Mouse (Mus musculus) spleen, adult 2 months (tissue): ENCODE data around the gene Plcb4. TPM values are rescaled to one million over a fixed set of nuclear protein-coding genes. Genes with fewer than 3 reads are reported as not detected.

Experiments used
- DNase-seq, 2 experiments: peaks; one replicate each; pipeline versions ENCODE4 v3.0.0 to v3.0.0-alpha.2; 2012 to 2021; ENCODE audit warnings: low spot score in 2 of 2, low read depth in 1 of 2
- H3K27ac ChIP-seq: fragments of 200-500 bp; 2 replicates; pipeline ENCODE4 v1.5.1; 2012; ENCODE audit warnings: low read length, inconsistent platforms; ENCODE audit not compliant: insufficient read depth
- H3K27me3 ChIP-seq: fragments of 200-500 bp; 2 replicates; pipeline ENCODE4 v1.6.1; 2012; ENCODE audit warnings: mild to moderate bottlenecking, moderate library complexity, low read length, inconsistent platforms; ENCODE audit not compliant: control insufficient read depth, insufficient read depth
- H3K36me3 ChIP-seq: fragments of 200-500 bp; 2 replicates; pipeline ENCODE4 v1.6.1; 2012; ENCODE audit warnings: mild to moderate bottlenecking, low read length, inconsistent platforms; ENCODE audit not compliant: control insufficient read depth, insufficient read depth
- H3K4me1 ChIP-seq: fragments of 200-500 bp; 2 replicates; pipeline ENCODE4 v1.6.1; 2011; ENCODE audit warnings: inconsistent platforms; ENCODE audit not compliant: control insufficient read depth, insufficient read depth, insufficient read length
- H3K4me3 ChIP-seq: fragments of 200-500 bp; 2 replicates; pipeline ENCODE4 v1.5.1; 2011; ENCODE audit warnings: mild to moderate bottlenecking, inconsistent platforms; ENCODE audit not compliant: insufficient read depth, insufficient read length; ENCODE audit errors: extremely low read depth
- CTCF ChIP-seq: fragments of 200-500 bp; IDR thresholded peaks from 2 replicates; pipeline ENCODE4 v1.5.1; 2011; ENCODE audit warnings: mild to moderate bottlenecking, inconsistent platforms; ENCODE audit not compliant: insufficient read depth, insufficient read length, insufficient replicate concordance; ENCODE audit errors: extremely low read depth
- POLR2A ChIP-seq: fragments of 200-500 bp; IDR thresholded peaks from 2 replicates; pipeline ENCODE4 v1.6.1; 2011; ENCODE audit warnings: low read depth, low read length, inconsistent platforms
- WGBS: fragments of 180-500 bp; shearing (Covaris S2); methylation state at CpG from one replicate; pipeline ENCODE4 v1.1.7; 2018; 5-methylcytosine and 5-hydroxymethylcytosine counted together
- polyA plus RNA-seq: library from polyadenylated mRNA; depleted of rRNA; stranded (reverse); fragments of >200 nt; gene quantifications from 2 replicates; pipeline ENCODE4 v1.2.3, GENCODE M21; 2012

Gene Plcb4
- polyA plus RNA-seq, 1 experiment, result 2.4 TPM

DNA sequence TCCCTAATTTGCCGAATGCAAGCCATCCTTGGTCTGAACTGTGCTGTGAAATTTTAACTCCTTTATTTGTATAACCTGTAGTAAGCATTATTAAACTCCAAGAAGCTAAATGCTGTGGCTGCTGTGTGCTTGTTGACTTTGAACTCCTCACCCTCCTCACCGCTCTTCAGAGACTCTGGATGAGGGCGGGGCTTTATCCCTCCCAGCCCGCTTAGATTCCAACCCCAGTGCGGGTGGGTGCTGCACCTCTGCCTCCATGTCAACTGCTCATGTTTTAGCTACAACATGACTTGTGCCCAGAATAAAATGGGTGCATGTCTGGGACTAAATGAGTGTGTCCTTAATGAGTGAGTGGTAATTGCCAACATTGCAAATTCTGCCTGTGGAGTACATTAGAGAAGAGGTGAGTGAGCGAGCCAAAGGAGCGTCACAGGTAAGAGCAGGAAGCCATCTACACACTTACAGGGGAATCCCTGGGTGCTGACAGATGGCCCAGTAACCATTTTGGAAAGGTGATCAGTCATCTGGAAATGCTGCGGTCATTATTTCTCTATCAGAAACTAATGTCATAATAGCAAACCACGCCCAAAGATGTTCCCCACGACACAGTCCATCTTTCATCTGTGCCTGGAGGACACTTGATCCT, 13.8 kb downstream of the Plcb4 start:
- TF ChIP-seq POLR2A (no peak), CTCF (no peak)
- 92% methylated on average over 10 of the region's 10 CpGs for WGBS
- no peak for DNase-seq
- Histone ChIP-seq H3K27ac (no peak overlapping the region), H3K4me1 (no peaks in the 10 kb centered on the region), H3K27me3 (no peaks in the 10 kb centered on the region), H3K4me3 (no peak overlapping the region), H3K36me3 (no peaks in the 10 kb centered on the region)

DNA sequence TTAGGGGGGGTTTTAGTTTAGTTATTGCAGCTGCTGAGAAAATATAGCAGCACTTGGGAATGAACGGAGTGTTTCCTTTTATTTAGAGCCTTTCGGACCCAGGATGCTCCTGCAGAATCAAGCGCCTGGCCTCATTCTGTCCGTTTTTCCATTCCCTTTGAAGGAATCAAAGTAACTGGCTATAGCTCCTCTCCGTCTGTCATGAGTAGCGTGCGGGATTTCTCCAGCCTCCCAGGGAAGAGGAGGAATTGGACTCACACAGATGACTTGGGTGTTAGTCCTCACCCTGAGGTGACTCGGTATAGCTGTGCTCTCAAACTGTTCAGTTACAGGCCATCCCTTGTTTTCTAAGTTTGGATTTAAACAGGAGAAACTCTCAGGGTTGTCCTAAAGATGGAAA, 14.8 kb downstream of the Plcb4 start:
- Histone ChIP-seq H3K4me1 (no peaks in the 10 kb centered on the region), H3K27ac (no peak overlapping the region), H3K36me3 (no peaks in the 10 kb centered on the region), H3K27me3 (no peaks in the 10 kb centered on the region), H3K4me3 (no peak overlapping the region)
- 94% methylated on average over 8 of the region's 8 CpGs for WGBS
- no peak for TF ChIP-seq POLR2A
- no peak for TF ChIP-seq CTCF
- no peak for DNase-seq

DNA sequence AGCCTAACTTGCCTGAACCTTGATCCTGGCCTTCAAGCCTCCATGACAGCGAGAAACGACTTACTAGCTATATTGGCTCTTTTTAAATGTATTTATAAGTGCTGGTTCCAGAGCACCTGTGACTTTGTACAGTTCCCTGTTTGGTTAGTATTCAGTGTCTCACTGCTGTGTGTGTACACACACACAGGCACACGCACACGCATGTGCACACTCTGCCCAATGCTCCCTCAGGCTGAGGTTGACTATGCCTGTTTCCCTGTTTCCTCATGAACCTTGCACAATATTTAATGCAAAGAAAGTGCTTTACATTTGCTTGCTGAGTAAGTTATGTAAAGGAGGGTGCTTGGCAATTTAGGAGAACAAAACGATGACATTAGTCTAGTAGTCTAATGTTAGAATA, 16.5 kb downstream of the Plcb4 start:
- WGBS, result 89% methylated on average over 5 of the region's 5 CpGs
- Histone ChIP-seq H3K36me3 (no peaks in the 10 kb centered on the region), H3K27me3 (no peaks in the 10 kb centered on the region), H3K4me3 (no peak overlapping the region), H3K27ac (no peak overlapping the region), H3K4me1 (no peaks in the 10 kb centered on the region)
- no peak for TF ChIP-seq POLR2A
- no peak for TF ChIP-seq CTCF
- no peak for DNase-seq

DNA sequence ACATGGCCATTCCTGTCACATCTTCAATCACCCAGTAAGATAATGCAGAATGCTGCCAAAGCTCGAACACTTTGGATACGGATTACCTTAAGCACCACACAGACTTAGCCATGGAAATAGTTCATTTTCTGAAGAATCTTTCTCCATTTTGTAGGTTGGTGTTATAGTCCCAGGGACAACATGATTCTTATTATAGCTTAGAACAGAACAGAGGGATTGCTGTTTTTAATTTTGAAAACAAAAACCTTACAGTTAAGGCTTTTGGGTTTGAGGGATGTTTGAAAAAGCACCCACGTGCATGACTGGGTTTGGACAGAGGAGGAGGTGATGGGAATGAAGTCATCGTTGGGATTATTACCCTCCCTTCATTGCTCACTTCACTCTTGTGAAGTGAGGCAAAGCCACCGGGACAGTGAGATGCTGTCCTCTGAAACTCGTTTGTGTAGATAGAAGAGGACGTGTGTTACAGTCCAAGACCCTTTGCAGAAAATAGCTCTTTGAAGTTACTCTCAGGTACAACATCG, 18.2 kb downstream of the Plcb4 start:
- H3K4me3 ChIP-seq, result no peak overlapping the region
- H3K36me3 ChIP-seq, result no peaks in the 10 kb centered on the region
- no peaks in the 10 kb centered on the region for H3K27me3 ChIP-seq
- TF ChIP-seq POLR2A (no peak), CTCF (no peak)
- no peaks in the 10 kb centered on the region for H3K4me1 ChIP-seq
- no peak for DNase-seq
- WGBS, result 84% methylated on average over 8 of the region's 8 CpGs
- H3K27ac ChIP-seq, result no peak overlapping the region

DNA sequence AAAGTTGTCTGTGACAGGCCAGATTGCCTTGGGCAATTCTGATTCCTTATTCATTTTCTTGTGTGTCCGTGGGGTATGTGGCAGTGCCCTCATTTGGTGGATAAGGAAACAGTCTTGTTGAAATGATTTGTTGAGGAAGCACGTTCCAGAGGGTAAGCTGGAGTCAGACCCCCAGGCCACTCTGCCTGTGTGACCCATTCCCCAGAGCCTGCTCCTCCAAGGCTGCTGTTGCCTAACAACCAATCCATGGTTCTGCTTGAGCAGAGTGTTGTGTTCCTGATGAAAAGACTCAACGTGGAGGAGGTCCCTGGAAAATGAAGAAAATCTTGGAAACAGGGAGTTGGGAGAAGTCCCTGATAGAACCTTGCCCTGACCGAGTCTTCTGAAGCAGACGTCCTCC, 18.8 kb downstream of the Plcb4 start:
- Histone ChIP-seq H3K36me3 (no peaks in the 10 kb centered on the region), H3K4me1 (no peaks in the 10 kb centered on the region), H3K27ac (no peak overlapping the region), H3K4me3 (no peak overlapping the region), H3K27me3 (no peaks in the 10 kb centered on the region)
- TF ChIP-seq POLR2A (no peak), CTCF (no peak)
- DNase-seq, result no peak
- WGBS, result 82% methylated on average over 5 of the region's 5 CpGs

DNA sequence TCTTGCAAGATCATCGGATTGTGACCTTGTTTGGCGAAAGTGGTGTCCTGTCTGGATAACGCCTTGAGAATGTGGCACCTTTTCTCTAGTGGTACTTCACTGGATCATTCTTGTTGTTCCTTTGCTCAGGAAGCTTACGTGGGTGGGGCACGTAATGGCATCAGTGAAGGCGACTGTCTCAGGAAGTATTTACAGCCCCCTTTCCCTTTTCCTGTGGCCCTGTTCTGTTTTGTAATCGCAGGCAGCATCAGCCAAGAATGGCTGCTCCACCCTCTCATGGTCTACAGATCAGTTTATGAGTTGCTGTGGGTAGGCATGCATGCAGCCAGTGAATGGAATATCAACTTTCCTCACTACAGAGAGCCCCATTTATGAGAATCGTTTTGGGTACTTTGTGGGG, 21.2 kb downstream of the Plcb4 start:
- no peaks in the 10 kb centered on the region for H3K36me3 ChIP-seq
- 79% methylated on average over 8 of the region's 8 CpGs for WGBS

DNA sequence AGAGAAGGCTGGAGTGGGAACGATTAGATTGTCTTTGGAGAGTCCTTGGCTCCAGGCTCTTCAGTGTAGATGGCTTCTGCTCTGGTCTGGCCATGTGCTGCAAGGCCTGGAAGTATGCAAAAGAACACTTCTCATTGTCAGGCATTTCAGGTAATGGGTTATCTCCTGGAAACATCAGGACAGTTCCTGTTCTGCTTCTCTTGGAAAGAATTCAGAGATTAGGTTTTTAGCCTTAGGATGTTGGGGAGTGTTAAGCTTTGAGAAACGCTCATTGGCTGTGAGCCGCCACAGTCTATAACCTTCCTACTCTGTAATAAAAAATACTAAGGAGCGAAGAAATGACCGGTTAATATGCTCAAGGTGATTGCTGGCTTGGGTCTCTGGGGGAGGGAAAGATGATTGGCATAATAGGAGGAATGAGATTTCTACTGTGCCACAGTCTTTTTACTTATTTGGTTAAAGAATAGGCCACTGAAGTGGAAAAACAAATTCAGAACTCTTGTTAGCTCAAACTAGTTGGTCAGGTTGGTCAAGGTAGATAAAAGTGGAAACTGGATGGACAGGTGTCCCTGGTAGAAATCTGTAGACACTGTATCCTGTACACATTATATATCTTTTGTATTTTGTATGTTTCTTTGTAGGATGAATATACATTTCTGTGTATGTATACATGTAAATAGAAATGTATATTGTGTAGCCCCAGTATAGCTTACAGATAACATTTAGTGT, 21.8 kb downstream of the Plcb4 start:
- 87% methylated on average over 5 of the region's 5 CpGs for WGBS
- TF ChIP-seq POLR2A, result no peak
- TF ChIP-seq CTCF, result no peak
- no peak for DNase-seq
- Histone ChIP-seq H3K27ac (no peak overlapping the region), H3K4me1 (no peaks in the 10 kb centered on the region), H3K27me3 (no peaks in the 10 kb centered on the region), H3K36me3 (no peaks in the 10 kb centered on the region), H3K4me3 (no peak overlapping the region)

More for the DNA sequence above, 21.2 kb downstream of the Plcb4 start:
- Histone ChIP-seq H3K27me3 (no peaks in the 10 kb centered on the region), H3K4me3 (no peak overlapping the region), H3K4me1 (no peaks in the 10 kb centered on the region), H3K27ac (no peak overlapping the region)
- TF ChIP-seq CTCF, result no peak
- no peak for TF ChIP-seq POLR2A
- no peak for DNase-seq
